Mouse (Mus musculus): ENCODE results near the gene Secisbp2.
A peak's percentile ranks its signal among the peaks of the same experiment; 100 is the strongest.
"Not testable (repeated sequence)": the region's sequence is repeated elsewhere in the genome, so short reads cannot be mapped to it uniquely, and the experiment has no call there.

Gene Secisbp2

DNA sequence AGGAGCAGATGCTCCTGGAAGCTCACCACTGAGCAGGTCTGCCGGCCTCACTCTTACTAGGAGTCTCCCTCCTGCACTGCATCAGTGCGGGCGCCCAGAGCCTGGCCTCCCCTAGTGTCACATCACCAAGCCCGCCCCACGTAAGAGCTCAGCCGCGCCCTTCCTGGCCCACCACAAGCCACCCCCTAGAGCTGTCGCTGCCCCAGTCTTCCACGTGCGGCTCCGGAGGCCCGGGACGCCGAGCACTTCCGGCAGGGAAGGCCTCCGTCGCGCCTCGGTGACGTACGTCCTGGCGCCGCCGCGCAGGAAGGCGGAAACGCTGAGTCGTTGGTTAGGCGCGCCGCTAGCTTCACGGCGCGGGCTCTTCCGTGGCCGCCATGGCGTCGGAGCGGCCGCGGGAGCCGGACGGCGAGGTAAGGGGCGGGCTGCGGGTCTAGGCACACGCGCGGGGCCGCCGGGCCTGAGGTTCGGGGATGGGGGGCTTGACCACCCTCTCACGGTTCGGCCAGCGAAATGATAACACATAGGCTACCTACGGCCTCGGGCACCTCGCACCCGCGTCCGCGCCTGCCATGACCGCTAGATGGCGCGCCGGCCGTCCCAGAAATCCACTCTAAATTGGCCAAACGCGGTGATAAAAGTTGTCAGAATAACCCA lies at the start of gene Secisbp2:
Gene Secisbp2, plus strand, starts transcription at position 290 of the 657 bp plus-strand sequence.
- DNase-seq: peak; percentile 97

DNA sequence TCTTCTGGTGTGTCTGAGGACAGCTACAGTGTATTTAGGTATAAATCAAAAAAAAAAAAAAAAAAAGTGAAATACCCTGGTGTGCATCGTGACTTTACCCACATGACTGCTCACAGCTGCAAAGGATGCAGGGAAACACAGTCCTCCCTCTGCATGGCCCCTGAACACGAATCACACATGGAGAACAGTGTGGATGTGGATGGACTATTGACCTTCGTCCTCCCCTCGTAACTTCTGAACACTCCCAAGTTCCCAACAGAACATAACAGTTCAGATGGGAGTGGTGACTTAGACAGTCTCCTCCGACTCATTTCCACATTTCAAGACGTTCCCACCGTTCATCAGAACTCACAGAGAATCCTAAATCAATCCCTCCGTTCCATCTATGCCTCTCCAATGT lies 48.7 kb upstream of the Secisbp2 start:
- DNase-seq: no peak

DNA sequence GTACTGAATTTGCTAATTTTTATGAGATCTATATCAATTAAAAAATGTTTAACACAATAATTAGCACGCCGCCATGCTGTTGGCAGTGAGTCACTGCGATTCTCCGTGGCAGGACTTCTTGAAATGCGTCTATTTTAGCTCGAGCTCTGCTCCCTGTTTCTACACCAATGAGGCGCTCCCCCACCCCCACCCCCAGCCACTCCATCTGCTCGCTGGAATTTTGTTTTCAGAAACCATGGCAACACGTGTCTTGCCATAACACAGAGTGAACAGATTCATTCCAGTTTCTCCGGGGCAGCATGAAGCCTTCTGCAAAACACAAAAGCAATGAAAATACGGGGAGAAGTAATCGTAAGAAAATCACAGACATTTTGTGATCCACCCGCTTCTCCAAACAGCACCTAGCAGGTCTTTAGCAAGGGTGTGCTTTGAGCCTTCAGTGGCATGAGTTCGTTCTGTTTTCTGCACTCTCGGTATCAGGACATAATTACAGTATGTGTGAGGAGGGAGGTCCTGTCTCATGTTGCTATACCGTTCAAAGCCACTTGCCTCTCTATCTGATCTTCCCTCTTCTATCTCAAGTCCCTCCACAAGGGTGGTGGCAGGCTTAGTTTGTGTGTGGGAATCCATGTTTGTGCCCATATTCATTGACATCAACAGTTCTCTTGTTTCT lies 48.1 kb upstream of the Secisbp2 start:
- peak; percentile 25 for DNase-seq

DNA sequence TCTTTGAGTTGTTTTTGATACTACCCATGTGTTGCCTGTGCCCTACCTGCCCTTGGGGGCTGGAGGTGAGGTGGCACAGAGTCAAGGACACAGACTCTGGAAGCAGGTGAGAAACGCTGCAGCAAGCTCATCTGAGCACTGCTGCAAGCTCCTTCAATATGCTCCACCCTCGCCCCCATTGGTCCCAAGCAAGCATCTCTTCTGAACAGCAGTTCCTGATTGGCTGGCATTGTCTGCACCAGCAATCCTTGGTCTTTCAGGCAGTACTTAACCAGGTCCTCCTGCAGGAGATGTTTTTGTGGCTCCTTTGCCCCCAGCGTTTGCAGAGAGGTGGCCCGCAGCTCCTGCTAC lies 47.6 kb upstream of the Secisbp2 start:
- DNase-seq: no peak

DNA sequence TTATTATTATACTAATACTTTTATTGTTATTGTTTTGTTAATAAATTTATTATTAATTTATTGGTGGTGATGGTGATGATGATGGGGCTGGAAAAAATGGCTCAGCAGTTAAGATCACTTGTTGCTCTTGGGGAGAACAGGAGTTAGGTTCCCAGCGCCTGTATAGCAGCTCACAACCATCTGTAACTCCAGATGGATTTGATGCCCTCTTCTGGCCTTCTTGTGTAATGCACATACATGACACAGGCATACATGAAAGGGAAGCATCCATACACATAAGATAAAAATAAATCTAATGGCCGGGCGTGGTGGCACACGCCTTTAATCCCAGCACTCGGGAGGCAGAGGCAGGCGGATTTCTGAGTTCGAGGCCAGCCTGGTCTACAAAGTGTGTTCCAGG lies 42.3 kb upstream of the Secisbp2 start:
- DNase-seq: no peak

DNA sequence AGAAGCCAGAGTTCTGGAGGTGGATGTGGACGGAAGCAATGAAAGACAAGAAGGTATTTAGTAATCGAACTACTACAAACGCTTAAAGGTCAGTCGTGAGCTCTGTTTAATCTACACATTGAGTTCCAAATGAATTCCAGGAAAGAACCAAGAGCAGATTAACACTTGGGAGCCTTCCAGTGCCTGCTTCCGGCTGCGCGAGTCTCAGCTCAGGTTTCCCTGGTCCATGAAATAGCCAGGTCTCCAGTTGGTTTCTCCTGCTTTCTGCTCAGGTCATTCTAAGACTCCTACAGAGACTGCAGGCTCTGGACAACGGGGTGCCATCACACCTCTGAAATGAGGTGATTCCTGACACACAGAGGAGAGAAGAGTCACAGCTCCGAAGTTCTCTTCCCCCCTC lies 40.4 kb upstream of the Secisbp2 start:
- no peak for DNase-seq

DNA sequence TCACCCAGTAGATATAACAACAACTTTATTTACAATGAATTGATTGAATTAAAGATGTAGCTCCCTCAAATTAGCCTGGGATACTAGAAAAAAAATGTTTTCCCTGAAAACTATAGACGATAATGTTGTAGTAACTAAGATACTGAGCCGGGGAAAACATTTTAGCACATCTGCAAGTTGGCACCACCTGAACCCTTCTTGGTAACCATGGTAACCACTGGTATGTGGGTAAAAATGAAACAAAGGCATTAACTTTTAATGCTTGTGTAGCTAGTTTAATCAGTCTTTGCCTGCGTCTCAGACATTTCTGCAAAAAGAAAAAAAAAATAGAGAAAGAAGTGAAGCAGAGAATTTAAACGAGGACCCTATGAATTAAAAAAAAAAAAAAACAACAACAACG lies 40.0 kb upstream of the Secisbp2 start:
- no peak for DNase-seq

DNA sequence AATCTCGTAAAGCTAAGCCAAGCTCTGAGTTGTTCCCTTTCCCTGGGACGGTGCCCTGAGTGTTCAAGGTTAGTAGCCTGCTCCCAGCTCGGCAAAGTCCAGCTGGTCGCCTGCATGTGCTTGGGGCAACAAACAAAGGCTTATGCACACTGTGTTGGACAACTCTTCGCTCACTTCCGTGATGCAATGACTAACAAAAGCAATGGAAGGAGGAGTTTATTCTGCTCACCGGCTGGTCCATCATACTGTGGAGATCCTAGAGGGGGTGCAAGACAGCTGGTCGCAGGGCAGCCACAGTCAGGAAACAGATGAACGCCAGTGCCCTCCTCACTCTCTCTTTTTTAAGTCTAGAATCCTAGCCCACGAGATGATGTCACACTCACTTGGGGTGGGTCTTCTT lies 35.7 kb upstream of the Secisbp2 start:
- no peak for DNase-seq

DNA sequence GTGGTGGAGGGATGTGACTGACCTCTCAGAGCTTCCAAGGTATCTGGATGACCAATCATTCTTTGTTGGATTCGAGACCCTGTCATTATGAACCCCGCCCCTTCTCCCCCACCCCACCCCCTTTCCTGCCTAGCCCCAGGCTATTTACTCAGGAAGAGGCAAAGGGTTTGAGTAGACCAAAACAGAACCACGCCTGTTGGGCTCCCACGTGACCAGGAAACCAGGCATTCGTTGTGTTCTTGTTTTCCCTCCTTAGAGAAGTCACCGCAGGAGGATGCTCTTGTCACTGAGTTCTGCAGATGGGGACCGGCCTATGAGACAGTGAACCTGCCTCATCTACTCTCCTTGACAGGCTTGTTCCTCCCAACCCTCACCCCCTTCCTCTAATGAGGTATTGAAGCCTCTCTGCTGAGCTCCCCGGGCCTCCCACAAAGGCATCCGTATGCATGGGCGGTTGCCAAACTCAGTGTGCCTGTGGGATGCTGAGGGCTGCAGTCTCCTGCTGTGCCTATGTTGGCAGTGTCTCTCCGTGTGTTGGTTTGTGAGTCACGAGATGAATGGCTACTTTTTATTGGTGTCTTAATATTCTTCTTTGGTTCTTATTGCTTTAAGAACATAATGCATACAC lies 35.0 kb upstream of the Secisbp2 start:
- peak; percentile 17 for DNase-seq

DNA sequence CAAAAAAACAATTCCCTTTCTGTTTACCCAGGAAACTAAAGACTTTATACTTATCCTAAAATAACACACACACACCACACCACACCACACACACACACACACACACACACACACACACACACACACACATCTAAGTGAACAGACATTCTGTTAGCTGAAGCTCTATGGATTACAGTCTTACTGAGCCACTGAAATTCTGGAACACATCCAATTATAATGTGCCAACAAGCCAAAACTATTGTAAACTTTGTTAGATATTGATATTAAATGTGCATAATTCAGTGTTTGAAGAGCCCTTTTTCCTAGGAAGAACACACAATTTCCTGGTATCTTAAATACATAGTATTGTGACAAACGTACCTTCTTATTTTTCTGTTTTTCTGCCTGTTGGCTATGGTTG lies 34.2 kb upstream of the Secisbp2 start:
- DNase-seq: no peak

DNA sequence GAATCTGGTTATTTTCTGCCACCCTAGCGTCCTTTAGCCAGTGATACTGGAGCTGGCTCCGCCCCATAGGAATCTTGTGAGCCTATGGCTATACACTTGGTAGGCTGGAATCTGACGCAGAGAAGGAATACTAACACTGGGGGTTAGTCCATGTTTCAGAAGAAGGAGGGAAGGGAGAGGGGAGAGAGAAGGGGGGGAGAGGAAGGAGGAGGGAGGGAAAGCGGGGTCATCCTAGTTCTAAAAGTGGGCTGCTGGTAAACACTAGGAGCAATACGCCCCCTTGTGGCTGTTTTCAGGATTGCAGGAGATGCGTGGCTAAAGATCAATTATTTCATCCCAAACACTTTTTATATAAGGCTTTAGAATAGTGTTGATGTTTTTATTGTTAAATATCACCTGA lies 33.6 kb upstream of the Secisbp2 start:
- DNase-seq: peak; percentile 76

DNA sequence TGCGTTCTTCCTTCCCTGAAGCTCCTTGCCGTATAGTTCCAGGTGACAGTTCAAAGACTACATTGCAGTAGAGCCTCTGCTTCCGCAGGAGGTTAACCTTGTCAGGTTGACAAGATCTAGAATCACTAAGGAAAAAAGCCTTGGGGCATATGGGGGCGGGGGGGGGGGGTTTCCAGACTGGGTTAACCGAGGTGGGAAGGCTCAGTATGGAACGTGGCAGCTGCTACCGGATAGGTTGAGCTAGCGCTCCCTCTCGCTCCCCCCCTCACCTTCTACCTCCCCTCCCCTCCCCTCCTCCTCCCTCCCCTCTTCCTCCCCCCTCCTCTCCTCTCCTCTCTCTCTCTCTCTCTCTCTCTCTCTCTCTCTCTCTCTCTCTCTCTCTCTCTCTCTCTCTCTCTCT lies 32.9 kb upstream of the Secisbp2 start:
- no peak for DNase-seq

DNA sequence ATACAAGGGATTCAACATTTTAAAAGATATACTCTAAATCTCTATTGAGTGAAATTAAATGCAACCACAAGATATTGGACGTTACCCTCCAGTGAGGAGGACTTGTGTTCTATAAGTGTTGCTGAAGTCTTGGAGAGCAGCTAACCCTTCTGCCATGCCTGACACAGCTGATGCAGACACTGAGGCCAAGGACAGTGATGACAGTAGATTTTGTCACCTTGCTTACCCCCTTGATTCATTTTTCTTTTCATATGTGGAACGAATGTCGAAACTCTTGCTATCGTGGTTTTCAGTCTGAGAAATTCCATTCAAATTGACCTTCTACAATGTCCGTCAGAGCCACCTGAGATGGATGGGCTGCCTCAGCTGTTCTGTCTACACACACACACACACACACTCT lies 28.9 kb upstream of the Secisbp2 start:
- DNase-seq: no peak

DNA sequence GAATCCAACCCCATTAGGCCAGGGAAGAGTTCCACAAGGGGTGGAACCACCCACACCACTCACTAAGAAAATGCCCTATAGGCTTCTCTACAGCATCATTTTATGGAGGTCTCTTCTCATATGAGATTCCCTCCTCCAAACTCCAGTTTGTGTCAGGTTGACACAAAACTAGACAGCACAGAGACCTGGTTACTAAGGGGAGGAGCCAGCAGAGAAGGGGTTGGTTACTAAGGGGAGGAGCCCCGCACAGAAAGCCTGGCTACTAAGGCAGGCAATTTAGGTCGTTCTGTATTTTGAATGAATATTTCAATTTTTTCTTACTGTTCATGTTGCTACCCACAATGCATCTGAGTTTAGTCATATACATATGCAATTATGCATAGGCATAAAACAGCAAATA lies 27.8 kb upstream of the Secisbp2 start:
- no peak for DNase-seq

DNA sequence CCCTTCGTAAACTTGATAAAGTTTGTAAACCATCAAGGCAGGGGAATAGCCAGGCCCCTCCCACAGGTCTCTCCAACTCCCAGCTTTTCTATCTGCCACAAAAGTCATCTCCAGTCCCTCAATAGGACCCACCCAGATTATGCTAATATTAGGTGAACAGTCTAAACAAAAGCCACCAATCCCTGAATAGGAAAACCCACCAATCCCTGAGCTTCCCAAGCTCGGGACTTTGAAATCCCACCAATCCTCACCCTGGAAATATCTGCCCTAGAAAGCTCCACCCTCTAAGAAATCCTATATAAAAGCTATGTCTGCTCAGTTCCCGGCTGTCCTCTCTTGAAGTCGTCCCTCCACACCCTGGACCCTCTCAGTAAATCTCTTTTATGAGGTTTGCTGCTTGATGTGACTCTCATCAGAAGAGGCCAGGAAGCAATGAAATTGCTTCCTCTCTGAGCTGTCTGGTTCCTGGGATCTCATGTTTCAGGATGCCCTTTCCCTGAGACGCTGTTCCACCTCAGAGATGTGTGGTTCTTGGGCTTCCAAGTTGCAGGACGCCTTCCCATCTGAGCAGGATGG lies 23.1 kb upstream of the Secisbp2 start:
- no peak for DNase-seq

DNA sequence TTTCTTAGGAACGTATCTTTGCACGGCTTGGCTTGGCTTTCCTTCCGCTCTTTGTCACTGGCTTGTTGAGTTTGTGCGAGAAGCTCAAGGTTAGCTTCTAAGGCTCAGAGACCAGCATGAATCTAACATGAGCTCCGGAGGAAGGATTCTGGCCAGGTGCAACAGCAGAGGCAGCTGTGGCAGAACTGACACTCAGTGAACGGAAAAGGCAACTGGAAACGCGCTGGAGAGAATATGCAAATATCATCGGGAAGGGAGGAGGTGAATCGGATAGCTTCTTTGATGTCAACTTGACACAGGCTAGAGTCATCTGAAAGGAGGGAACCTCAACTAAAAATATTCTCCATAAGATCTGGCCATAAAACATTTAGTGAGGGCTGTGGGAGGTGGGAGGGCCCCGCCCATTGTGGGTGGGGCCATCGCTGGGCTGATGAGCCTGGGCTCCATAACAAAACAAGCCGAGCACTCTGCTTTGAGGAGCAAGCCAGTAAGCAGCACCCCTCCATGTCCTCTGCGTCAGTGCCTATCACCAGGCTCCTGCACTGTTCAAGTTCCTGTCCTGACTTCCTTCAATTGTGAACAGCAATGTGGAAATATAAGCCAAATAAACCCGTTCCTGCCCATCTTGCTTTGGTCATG lies 20.0 kb upstream of the Secisbp2 start:
- no peak for DNase-seq

DNA sequence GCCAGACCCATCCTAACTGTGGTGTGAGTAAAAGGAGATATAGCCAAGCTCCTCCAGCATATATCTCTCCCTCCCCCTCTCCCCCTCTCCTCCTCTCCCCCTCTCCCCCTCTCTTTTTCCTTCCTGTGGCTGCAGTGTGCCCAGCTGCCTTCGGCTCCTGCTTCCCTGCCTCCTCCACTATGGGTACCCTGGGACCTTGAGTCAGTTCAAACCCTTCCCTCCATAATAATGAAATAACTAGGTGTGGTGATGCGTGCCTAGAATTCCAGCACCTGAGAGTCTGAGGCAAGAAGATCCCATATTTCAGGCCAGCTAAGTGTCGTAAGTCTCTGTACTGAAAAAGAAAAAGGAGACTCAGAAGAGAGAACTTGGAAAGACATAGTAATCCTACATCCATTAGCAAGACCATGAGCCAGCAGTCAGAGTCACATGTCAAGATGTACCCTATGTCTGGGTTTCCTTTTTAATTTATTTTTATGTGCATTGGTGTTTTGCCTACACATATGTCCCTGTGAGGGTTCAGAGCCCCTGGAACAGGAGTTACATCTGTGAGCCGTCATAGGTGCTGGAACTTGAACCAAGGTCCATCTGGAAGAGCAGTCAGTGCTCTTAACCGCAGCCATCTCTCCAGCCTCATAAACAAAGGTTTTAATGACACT lies 18.8 kb upstream of the Secisbp2 start:
- no peak for DNase-seq

DNA sequence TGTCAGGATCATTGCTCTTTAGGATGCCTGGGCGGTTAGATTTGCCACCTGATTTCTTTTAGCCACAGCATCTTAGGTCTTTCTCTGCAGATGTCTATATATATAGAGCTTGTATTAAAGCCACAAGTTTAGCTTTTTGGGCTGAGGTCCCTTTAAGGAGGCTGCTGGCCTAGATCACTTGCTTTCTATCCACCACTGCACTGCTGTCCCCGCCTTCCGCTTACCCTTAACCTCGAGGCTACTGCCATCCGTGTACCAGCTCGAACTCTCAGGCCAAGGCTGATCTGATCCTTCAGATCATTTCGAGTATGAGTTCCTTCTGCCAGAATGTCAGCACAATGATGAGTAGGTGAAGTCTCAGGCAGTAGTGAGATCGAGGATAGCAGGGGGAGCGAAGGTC lies 16.1 kb upstream of the Secisbp2 start:
- not testable (repeated sequence) for DNase-seq

DNA sequence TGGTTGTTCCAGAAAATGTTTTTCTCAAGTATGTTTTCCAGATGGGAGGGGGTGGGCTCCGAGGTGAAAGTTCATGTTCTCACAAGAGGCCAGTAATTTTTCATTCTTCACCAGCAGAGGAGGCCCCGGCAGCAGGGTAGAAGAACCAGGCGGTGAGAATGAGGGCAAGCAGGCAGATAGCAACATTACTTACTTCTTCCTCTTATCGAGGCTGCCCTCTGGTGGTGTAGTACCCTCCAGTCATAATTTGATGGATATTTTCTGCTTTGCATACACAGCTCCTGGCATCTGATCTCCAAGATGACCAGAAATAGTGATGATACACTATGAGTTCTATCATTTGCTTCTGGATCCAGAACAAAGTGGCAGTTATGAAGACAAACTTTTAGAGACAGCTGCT lies 12.5 kb upstream of the Secisbp2 start:
- DNase-seq: no peak

DNA sequence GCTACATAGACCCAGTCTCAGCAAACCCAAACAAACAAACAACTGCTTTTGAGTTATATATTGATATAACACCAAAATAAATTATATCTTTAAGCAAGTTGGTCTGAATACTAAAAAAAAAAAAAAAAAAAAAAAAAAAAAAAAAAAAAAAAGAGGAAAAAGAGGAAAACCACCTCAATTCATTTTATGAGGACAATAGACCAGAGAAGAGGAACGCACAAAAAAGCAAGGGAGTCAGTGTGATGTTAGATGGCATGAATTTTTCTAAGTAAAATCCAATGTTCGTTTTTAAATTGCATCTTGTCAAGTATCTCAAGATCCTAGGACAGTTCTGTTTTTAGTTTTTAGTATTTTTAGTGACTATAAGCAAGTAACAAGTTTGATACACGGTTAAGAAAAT lies 10.1 kb upstream of the Secisbp2 start:
- no peak for DNase-seq

DNA sequence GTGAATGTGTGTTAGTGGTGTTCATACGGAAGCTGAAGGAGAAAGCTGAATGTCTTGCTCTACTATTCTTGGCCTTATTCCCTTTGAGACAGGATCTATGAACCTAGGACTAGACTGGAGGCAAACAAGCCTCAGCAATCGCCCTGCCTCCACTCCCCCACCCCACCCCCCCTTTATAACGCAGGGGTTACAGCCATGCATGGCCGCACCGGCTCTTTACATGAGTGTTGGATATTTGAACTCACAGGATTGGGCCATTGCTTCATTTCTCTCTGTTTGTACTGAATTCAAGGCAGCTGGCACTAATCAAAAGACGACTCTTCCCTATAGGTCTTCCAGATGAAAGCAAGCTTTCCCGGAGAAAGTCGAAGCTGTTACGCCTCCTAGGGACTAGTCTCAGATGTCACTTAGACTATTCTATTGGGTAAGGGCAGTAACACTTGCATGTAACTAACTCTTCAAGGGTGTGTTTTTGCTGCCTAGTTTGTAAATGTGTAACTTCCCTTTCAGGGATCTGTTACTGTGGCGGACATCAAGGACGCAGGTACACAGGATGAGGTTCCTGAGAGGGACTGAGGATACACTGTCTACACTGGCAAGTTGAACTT lies 9.2 kb upstream of the Secisbp2 start:
- DNase-seq: peak; percentile 29

DNA sequence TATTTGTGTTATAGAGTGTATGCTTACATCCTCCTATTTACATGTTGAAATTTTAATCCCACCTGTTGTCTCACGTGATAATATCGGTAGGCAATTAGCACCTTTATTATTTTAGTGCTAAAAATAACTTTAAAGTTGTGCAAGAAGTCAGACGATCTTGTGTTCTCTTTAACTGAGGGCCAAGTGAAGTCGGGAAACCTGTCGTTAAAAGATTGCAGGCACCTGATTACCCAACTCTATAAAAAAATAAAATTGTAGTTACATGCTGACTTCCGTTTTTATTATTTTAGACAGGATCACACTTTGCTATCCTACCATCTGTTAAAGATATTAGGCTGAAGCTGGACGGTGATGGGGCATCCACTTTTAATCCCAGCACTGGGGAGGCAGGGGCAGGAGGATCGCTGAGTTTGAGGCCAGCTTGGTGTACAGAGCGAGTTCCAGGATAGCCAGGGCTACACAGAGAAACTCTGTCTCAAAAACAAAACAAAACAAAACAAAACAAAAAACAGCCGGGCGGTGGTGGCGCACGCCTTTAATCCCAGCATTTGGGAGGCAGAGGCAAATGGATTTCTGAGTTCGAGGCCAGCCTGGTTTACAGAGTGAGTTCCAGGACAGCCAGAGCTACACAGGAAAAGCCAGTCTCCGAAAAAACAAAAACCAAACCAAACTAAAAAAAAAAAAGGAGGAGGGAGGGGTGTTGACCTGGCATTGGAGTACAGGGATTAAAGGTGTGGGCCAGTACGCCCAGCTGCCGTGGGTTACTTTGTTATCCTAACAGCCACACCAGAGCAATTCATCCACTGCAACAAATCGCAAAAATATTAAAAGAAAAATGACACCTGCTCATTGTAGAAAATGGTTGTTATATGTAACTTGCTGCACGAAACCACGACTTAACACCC lies 7.3 kb upstream of the Secisbp2 start:
- peak; percentile 10 for DNase-seq

All from kidney, postnatal 10 days (tissue).